Mouse (Mus musculus) olfactory bulb, adult 2 months (tissue): ENCODE results near the gene Arl8b.

Experiments
- CTCF ChIP-seq: fragments of 200-500 bp; IDR thresholded peaks from 2 replicates; pipeline ENCODE4 v1.5.1; 2012; ENCODE audit warnings: low read depth, mild to moderate bottlenecking, low read length, moderate library complexity; ENCODE audit not compliant: insufficient read depth
- POLR2A ChIP-seq: fragments of 200-500 bp; IDR thresholded peaks from 2 replicates; pipeline ENCODE4 v1.6.1; 2012; ENCODE audit warnings: mild to moderate bottlenecking, low read depth, low read length, moderate library complexity; ENCODE audit not compliant: insufficient read depth

DNA sequence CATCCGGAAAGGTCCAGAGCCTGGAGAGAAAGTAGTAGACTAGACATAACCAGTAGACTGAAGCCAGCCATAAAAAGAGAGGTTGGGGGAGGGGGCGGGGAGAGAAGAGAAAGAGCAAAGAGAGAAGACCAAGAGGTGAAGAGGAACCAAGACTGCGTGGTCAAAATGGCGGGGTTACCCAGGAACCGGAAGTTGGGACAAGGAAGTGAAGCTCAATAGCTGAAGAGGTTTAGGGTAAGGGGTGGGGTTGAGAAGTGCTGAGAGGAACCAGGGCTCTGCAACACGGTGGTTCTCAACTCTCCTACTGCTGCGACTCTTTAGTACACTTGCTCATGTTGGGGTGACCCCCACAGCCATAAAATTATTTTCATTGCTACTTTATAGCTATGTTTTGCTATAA is 27.0 kb upstream of the Arl8b start:
- no peak for TF ChIP-seq CTCF
- TF ChIP-seq POLR2A: no peak
